Comparison of ENCODE assay signal across 25 mouse cellular contexts in the genomic region with DNA sequence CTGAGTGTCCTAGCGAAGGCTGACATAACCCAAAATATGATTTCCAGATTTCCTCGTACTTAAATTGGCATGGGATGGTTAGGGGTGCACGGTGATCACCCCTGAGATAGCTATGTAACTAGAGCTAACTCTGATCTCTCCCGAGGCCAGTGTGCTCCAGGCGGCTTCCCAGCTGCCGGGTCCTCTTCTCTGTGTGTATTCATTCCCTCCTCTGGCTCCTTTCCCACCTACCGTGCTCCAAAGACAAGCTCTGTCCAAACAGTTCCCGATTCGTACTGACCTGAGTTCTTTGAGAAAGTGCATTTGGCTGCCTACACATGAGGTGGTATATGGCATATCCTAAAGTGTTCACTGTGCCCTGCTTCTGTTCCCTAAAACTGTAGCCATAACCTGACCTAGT.
DNase-seq lines count a peak whose midpoint lies in the region; ATAC-seq and TF ChIP-seq lines count a peak whose summit lies in the region.
"Had no signal": no experiment of that assay in that cellular context is flagged by ENCODE, and none has a peak within 500 bp of the region (broad histone marks: within the 10 kb centered on the region; RNA-seq: fewer than 3 reads in every experiment).

No protein-coding gene starts in this region.

- no peak for TF ChIP-seq CTCF in heart, adult 2 months (IDR thresholded peaks at IDR 0.05)

- no peak overlapping the region for H3K4me2 ChIP-seq in forebrain, embryonic 12.5 days
- no peak overlapping the region for H3K4me2 ChIP-seq in midbrain, embryonic 11.5 days
- no peak overlapping the region for H3K4me2 ChIP-seq in midbrain, embryonic 16.5 days (ENCODE audit: low read length)
- H3K4me2 ChIP-seq: embryonic facial prominence, embryonic 12.5 days; embryonic facial prominence, embryonic 15.5 days; forebrain, embryonic 13.5 days; heart, embryonic 11.5 days; hindbrain, embryonic 14.5 days; intestine, embryonic 15.5 days had no signal

- no peak for ATAC-seq in forebrain, embryonic 12.5 days (ENCODE audit: low FRiP score)
- ATAC-seq in midbrain, embryonic 11.5 days (ENCODE audit: low FRiP score), result no peak
- ATAC-seq in midbrain, embryonic 16.5 days, result no peak
- ATAC-seq: activated CD4-positive, CD25-positive, alpha-beta regulatory T cell, adult 4 months; forebrain, embryonic 13.5 days; forebrain, embryonic 16.5 days; intestine, embryonic 15.5 days had no signal

- no peak for DNase-seq in forebrain, embryonic 10.5 days (ENCODE audit: extremely low spot score, low spot score)
- no peak for DNase-seq in heart, adult 2 months
- DNase-seq in heart, postnatal 25 days (ENCODE audit: low spot score), result no peak
- DNase-seq in midbrain, embryonic 11.5 days (ENCODE audit: low spot score, missing footprints), result peak; percentile 54
- no peak for DNase-seq in kidney, adult 18-20 months
- DNase-seq: adrenal gland, postnatal 10 days; adrenal gland, postnatal 36 days; cerebellum, adult 18-20 months; cerebellum, adult 9-10 months; cerebellum, postnatal 25 days; gastrocnemius, adult 2 months; gastrocnemius, postnatal 14 days; heart, postnatal 4 days; kidney, adult 11 months had no signal

- 0 out of 2 replicates have a peak overlapping the region, but pooled peaks have one; percentile 1 for H3K27ac ChIP-seq in forebrain, embryonic 12.5 days
- no peak overlapping the region for H3K27ac ChIP-seq in forebrain, embryonic 10.5 days
- H3K27ac ChIP-seq in heart, adult 2 months, result no peak overlapping the region; the same call in 1 of the 2 replicates
- H3K27ac ChIP-seq in midbrain, embryonic 11.5 days (ENCODE audit: low read depth, low read length), result no peak overlapping the region
- H3K27ac ChIP-seq in midbrain, embryonic 16.5 days (ENCODE audit: low read length), result no peak overlapping the region
- peak overlapping the region; percentile 1; the same call in 1 of the 2 replicates for H3K27ac ChIP-seq in brown adipose tissue, adult 24 weeks (replicated peaks; ENCODE audit: low read depth, low read length)
- H3K27ac ChIP-seq: embryonic facial prominence, embryonic 12.5 days; embryonic facial prominence, embryonic 15.5 days; forebrain, embryonic 13.5 days; gastrocnemius, adult 2 months; hindbrain, embryonic 14.5 days; intestine, embryonic 15.5 days had no signal

- H3K27me3 ChIP-seq in forebrain, embryonic 12.5 days, result no peaks in the 10 kb centered on the region
- H3K27me3 ChIP-seq in forebrain, embryonic 10.5 days (ENCODE audit: poor library complexity, severe bottlenecking), result no peaks in the 10 kb centered on the region
- H3K27me3 ChIP-seq in heart, adult 2 months (ENCODE audit: control insufficient read depth, insufficient read depth, low read length), result no peaks in the 10 kb centered on the region
- no peaks in the 10 kb centered on the region for H3K27me3 ChIP-seq in midbrain, embryonic 11.5 days (ENCODE audit: control insufficient read depth, insufficient read depth, low read length)
- H3K27me3 ChIP-seq in midbrain, embryonic 16.5 days (ENCODE audit: control insufficient read depth, insufficient read depth, low read depth, low read length), result no peaks in the 10 kb centered on the region
- H3K27me3 ChIP-seq: embryonic facial prominence, embryonic 12.5 days; embryonic facial prominence, embryonic 15.5 days; forebrain, embryonic 13.5 days; intestine, embryonic 15.5 days had no signal

- H3K9me3 ChIP-seq in forebrain, embryonic 12.5 days, result no peaks in the 10 kb centered on the region
- no peaks in the 10 kb centered on the region for H3K9me3 ChIP-seq in forebrain, embryonic 10.5 days
- no peaks in the 10 kb centered on the region for H3K9me3 ChIP-seq in midbrain, embryonic 11.5 days (ENCODE audit: control insufficient read depth, low read length)
- H3K9me3 ChIP-seq in midbrain, embryonic 16.5 days (replicated peaks; ENCODE audit: control insufficient read depth, low read length, poor library complexity, severe bottlenecking), result no peaks in the 10 kb centered on the region
- H3K9me3 ChIP-seq: embryonic facial prominence, embryonic 12.5 days; embryonic facial prominence, embryonic 15.5 days; forebrain, embryonic 13.5 days; intestine, embryonic 15.5 days had no signal

- WGBS in forebrain, embryonic 12.5 days, result 60% methylated on average over 9 of the region's 9 CpGs
- 68% methylated on average over 9 of the region's 9 CpGs for WGBS in forebrain, embryonic 10.5 days
- WGBS in heart, adult 2 months, result 53% methylated on average over 9 of the region's 9 CpGs
- 65% methylated on average over 9 of the region's 9 CpGs for WGBS in midbrain, embryonic 11.5 days
- 56% methylated on average over 9 of the region's 9 CpGs for WGBS in midbrain, embryonic 16.5 days

- H3K4me3 ChIP-seq in forebrain, embryonic 12.5 days (replicated peaks), result no peak overlapping the region
- H3K4me3 ChIP-seq in forebrain, embryonic 10.5 days, result no peak overlapping the region
- H3K4me3 ChIP-seq in heart, adult 2 months, result no peak overlapping the region
- H3K4me3 ChIP-seq in midbrain, embryonic 11.5 days (ENCODE audit: low read depth, low read length), result no peak overlapping the region
- H3K4me3 ChIP-seq in midbrain, embryonic 16.5 days (ENCODE audit: low read depth, low read length), result no peak overlapping the region
- no peak overlapping the region for H3K4me3 ChIP-seq in brown adipose tissue, adult 24 weeks (ENCODE audit: insufficient read depth, low read depth, low read length)
- H3K4me3 ChIP-seq: embryonic facial prominence, embryonic 12.5 days; embryonic facial prominence, embryonic 15.5 days; forebrain, embryonic 13.5 days; gastrocnemius, adult 2 months; intestine, embryonic 15.5 days had no signal

- no peaks in the 10 kb centered on the region; the same call in 1 of the 2 replicates for H3K4me1 ChIP-seq in forebrain, embryonic 12.5 days
- H3K4me1 ChIP-seq in forebrain, embryonic 10.5 days, result peaks cover 11% of the 10 kb centered on the region
- peaks cover 10% of the 10 kb centered on the region for H3K4me1 ChIP-seq in heart, adult 2 months (ENCODE audit: control insufficient read depth, insufficient read depth, low read length)
- H3K4me1 ChIP-seq in midbrain, embryonic 11.5 days (ENCODE audit: control insufficient read depth, insufficient read depth, low read length), result no peaks in the 10 kb centered on the region
- no peaks in the 10 kb centered on the region for H3K4me1 ChIP-seq in midbrain, embryonic 16.5 days (ENCODE audit: control insufficient read depth, insufficient read depth, low read length)
- H3K4me1 ChIP-seq in brown adipose tissue, adult 24 weeks (ENCODE audit: control insufficient read depth, insufficient read depth, insufficient read length, low read length), result peaks cover 15% of the 10 kb centered on the region

- intact Hi-C loops in heart, adult 2 months (cut with DNase I), result no loop called here
- intact Hi-C loops in heart, postnatal 25 days (cut with DNase I), result loop anchor here (5.0 kb wide), 1 partner anchor 40 kb away; no protein-coding TSS in a partner anchor

- TF ChIP-seq EP300 in heart, adult 2 months (IDR thresholded peaks at IDR 0.05; ENCODE audit: insufficient read depth, low read depth, low read length), result no peak

- H3K79me2 ChIP-seq in heart, adult 2 months (replicated peaks; ENCODE audit: control insufficient read depth, insufficient read depth, low read length), result no peaks in the 10 kb centered on the region

- TF ChIP-seq POLR2A in heart, adult 2 months (IDR thresholded peaks at IDR 0.05; ENCODE audit: insufficient read depth, low read depth, low read length), result no peak

- no peak overlapping the region for H3K9ac ChIP-seq in forebrain, embryonic 12.5 days
- H3K9ac ChIP-seq in heart, adult 2 months (ENCODE audit: low read depth, low read length), result 0 out of 2 replicates have a peak overlapping the region, but pooled peaks have one; percentile 9
- no peak overlapping the region for H3K9ac ChIP-seq in midbrain, embryonic 11.5 days (ENCODE audit: low read length)
- H3K9ac ChIP-seq in midbrain, embryonic 16.5 days (ENCODE audit: low read depth, low read length), result no peak overlapping the region
- H3K9ac ChIP-seq: embryonic facial prominence, embryonic 12.5 days; embryonic facial prominence, embryonic 15.5 days; forebrain, embryonic 13.5 days; hindbrain, embryonic 14.5 days; intestine, embryonic 15.5 days had no signal

- no peaks in the 10 kb centered on the region; the same call in 1 of the 2 replicates for H3K36me3 ChIP-seq in forebrain, embryonic 12.5 days (replicated peaks)
- no peaks in the 10 kb centered on the region for H3K36me3 ChIP-seq in forebrain, embryonic 10.5 days (replicated peaks)
- peaks cover 17% of the 10 kb centered on the region for H3K36me3 ChIP-seq in heart, adult 2 months (ENCODE audit: control insufficient read depth, insufficient read depth, low read length)
- H3K36me3 ChIP-seq in midbrain, embryonic 11.5 days (ENCODE audit: control insufficient read depth, insufficient read depth, low read length), result no peaks in the 10 kb centered on the region
- H3K36me3 ChIP-seq in midbrain, embryonic 16.5 days (ENCODE audit: control insufficient read depth, insufficient read depth, low read length), result no peaks in the 10 kb centered on the region
- H3K36me3 ChIP-seq: embryonic facial prominence, embryonic 12.5 days; intestine, embryonic 15.5 days had no signal

Comparison
In these comparisons a context has a peak if more than half of its experiments do, and no peak if none do; other contexts are left out.
1. H3K27ac ChIP-seq: peak in forebrain, embryonic 12.5 days (single experiment) and brown adipose tissue, adult 24 weeks (single experiment); none in forebrain, embryonic 10.5 days (single experiment), heart, adult 2 months (single experiment), midbrain, embryonic 11.5 days (single experiment) and midbrain, embryonic 16.5 days (single experiment).